Mouse (Mus musculus) stomach, embryonic 14.5 days (tissue): ENCODE measurements around the gene Cplx1. TPM values are rescaled to one million over a fixed set of nuclear protein-coding genes. Genes with fewer than 3 reads are reported as not detected.

ENCODE experiments used
- ATAC-seq: fragments of 200-750 bp; cut with Nextera tagmentation; 2 replicates; pipeline ENCODE4 v1.8.0; 2017; ENCODE audit warnings: low read depth, moderate TSS enrichment; ENCODE audit not compliant: insufficient number of reproducible peaks, insufficient read depth, low FRiP score
- H3K27ac ChIP-seq: fragments of 300-500 bp; sonication (generic); 2 replicates; pipeline ENCODE4 v1.5.1; 2014; ENCODE audit warnings: mild to moderate bottlenecking, low read length, moderate library complexity, mixed read lengths
- H3K27me3 ChIP-seq: fragments of 300-500 bp; sonication (generic); 2 replicates; pipeline ENCODE4 v1.6.1; 2014; ENCODE audit warnings: low read length, control low read depth, mixed read lengths; ENCODE audit not compliant: control insufficient read depth, insufficient read depth
- H3K36me3 ChIP-seq: fragments of 300-500 bp; sonication (generic); 2 replicates; pipeline ENCODE4 v1.6.1; 2014; ENCODE audit warnings: mild to moderate bottlenecking, control low read depth, low read length, moderate library complexity, mixed read lengths; ENCODE audit not compliant: control insufficient read depth, insufficient read depth
- H3K4me1 ChIP-seq: fragments of 300-500 bp; sonication (generic); 2 replicates; pipeline ENCODE4 v1.6.1; 2014; ENCODE audit warnings: low read length, control low read depth, mixed read lengths; ENCODE audit not compliant: control insufficient read depth, insufficient read depth
- H3K4me2 ChIP-seq: fragments of 300-500 bp; sonication (generic); replicated peaks from 2 replicates; pipeline ENCODE4 v1.6.1; 2014; ENCODE audit warnings: low read depth, low read length, control low read depth
- H3K4me3 ChIP-seq: fragments of 300-500 bp; sonication (generic); 2 replicates; pipeline ENCODE4 v1.5.1; 2014; ENCODE audit warnings: low read depth, low read length, control low read depth
- H3K9ac ChIP-seq: fragments of 300-500 bp; sonication (generic); replicated peaks from 2 replicates; pipeline ENCODE4 v1.6.1; 2014; ENCODE audit warnings: low read depth, mild to moderate bottlenecking, control low read depth, low read length, moderate library complexity, mixed read lengths
- H3K9me3 ChIP-seq: fragments of 300-500 bp; sonication (generic); 2 replicates; pipeline ENCODE4 v1.6.1; 2016; ENCODE audit warnings: low read depth, low read length, control low read depth; ENCODE audit not compliant: control insufficient read depth
- WGBS: fragments of 180-500 bp; shearing (Covaris S2); extraction: QIAGEN DNeasy Blood & Tissue Kit; methylation state at CpG from one replicate; pipeline ENCODE4 v1.1.7; 2014; 5-methylcytosine and 5-hydroxymethylcytosine counted together
- polyA plus RNA-seq: library from polyadenylated mRNA; unstranded; fragments of >200 nt; fragmentation: Nextera tagmentation; extraction: Ambion mirVana; gene quantifications from 2 replicates; pipeline ENCODE4 v1.2.1, GENCODE M21; 2014

Gene Cplx1
- polyA plus RNA-seq, 1 experiment from 2014 or later = 4.7 TPM

GRCm38 (mm10) chr5:108522597-108522996, 27.2 kb downstream of the Cplx1 start:
- H3K9ac ChIP-seq = no peak overlapping the region
- no peaks in the 10 kb centered on the region for H3K4me1 ChIP-seq
- WGBS = 83% methylated on average over 3 of the region's 3 CpGs
- no peak for ATAC-seq
- H3K4me2 ChIP-seq = no peak overlapping the region
- H3K27ac ChIP-seq = no peak overlapping the region
- H3K36me3 ChIP-seq = no peaks in the 10 kb centered on the region
- no peak overlapping the region for H3K4me3 ChIP-seq
- H3K27me3 ChIP-seq = no peaks in the 10 kb centered on the region
- H3K9me3 ChIP-seq = no peaks in the 10 kb centered on the region

GRCm38 (mm10) chr5:108521896-108522295, 27.9 kb downstream of the Cplx1 start:
- Histone ChIP-seq H3K4me1 (no peaks in the 10 kb centered on the region), H3K27me3 (no peaks in the 10 kb centered on the region), H3K9me3 (no peaks in the 10 kb centered on the region), H3K9ac (no peak overlapping the region), H3K4me3 (no peak overlapping the region), H3K27ac (no peak overlapping the region), H3K36me3 (no peaks in the 10 kb centered on the region), H3K4me2 (no peak overlapping the region)
- 80% methylated on average over 3 of the region's 3 CpGs for WGBS
- no peak for ATAC-seq

- no peak overlapping the region for H3K9ac ChIP-seq
- H3K9me3 ChIP-seq = no peaks in the 10 kb centered on the region
- 41% methylated on average over 2 of the region's 2 CpGs for WGBS
- no peak overlapping the region for H3K27ac ChIP-seq
- ATAC-seq = no peak
- no peak overlapping the region for H3K4me2 ChIP-seq
- H3K4me1 ChIP-seq = no peaks in the 10 kb centered on the region
- no peaks in the 10 kb centered on the region for H3K27me3 ChIP-seq
- H3K36me3 ChIP-seq = no peaks in the 10 kb centered on the region
- no peak overlapping the region for H3K4me3 ChIP-seq
Measured at GRCm38 (mm10) chr5:108521016-108521415, 28.8 kb downstream of the Cplx1 start.

GRCm38 (mm10) chr5:108520153-108520552, 29.7 kb downstream of the Cplx1 start:
- 84% methylated on average over 7 of the region's 7 CpGs for WGBS
- H3K27me3 ChIP-seq = no peaks in the 10 kb centered on the region
- peak; percentile 6; the same call in 1 of the 2 replicates for ATAC-seq

GRCm38 (mm10) chr5:108518951-108519350, 30.9 kb downstream of the Cplx1 start:
- whole genome bisulfite sequencing = 75% methylated on average over 5 of the region's 5 CpGs
- no peak overlapping the region for H3K4me2 ChIP-seq
- no peaks in the 10 kb centered on the region for H3K9me3 ChIP-seq
- H3K4me1 ChIP-seq = no peaks in the 10 kb centered on the region
- no peak for ATAC-seq
- no peak overlapping the region for H3K27ac ChIP-seq
- no peak overlapping the region for H3K4me3 ChIP-seq
- no peak overlapping the region for H3K9ac ChIP-seq
- H3K27me3 ChIP-seq = no peaks in the 10 kb centered on the region
- no peaks in the 10 kb centered on the region for H3K36me3 ChIP-seq

More at GRCm38 (mm10) chr5:108520153-108520552, 29.7 kb downstream of the Cplx1 start:
- no peak overlapping the region for H3K27ac ChIP-seq
- H3K4me1 ChIP-seq = no peaks in the 10 kb centered on the region
- H3K9me3 ChIP-seq = no peaks in the 10 kb centered on the region
- no peak overlapping the region for H3K9ac ChIP-seq
- H3K36me3 ChIP-seq = no peaks in the 10 kb centered on the region
- H3K4me2 ChIP-seq = no peak overlapping the region
- no peak overlapping the region for H3K4me3 ChIP-seq

- no peak overlapping the region for H3K27ac ChIP-seq
- 75% methylated on average over 9 of the region's 9 CpGs for WGBS
- H3K4me1 ChIP-seq = no peaks in the 10 kb centered on the region
- no peak overlapping the region for H3K4me2 ChIP-seq
- no peak overlapping the region for H3K9ac ChIP-seq
- H3K27me3 ChIP-seq = no peaks in the 10 kb centered on the region
- no peak for ATAC-seq
- no peaks in the 10 kb centered on the region for H3K36me3 ChIP-seq
- H3K9me3 ChIP-seq = no peaks in the 10 kb centered on the region
- no peak overlapping the region for H3K4me3 ChIP-seq
Measured at GRCm38 (mm10) chr5:108518106-108518885, 31.5 kb downstream of the Cplx1 start.

GRCm38 (mm10) chr5:108516655-108517054, 33.2 kb downstream of the Cplx1 start:
- Histone ChIP-seq H3K9ac (no peak overlapping the region), H3K27me3 (no peaks in the 10 kb centered on the region), H3K4me3 (no peak overlapping the region), H3K4me2 (no peak overlapping the region), H3K4me1 (no peaks in the 10 kb centered on the region), H3K27ac (no peak overlapping the region), H3K36me3 (no peaks in the 10 kb centered on the region), H3K9me3 (no peaks in the 10 kb centered on the region)
- ATAC-seq = no peak
- WGBS = 87% methylated on average over 3 of the region's 3 CpGs

GRCm38 (mm10) chr5:108515581-108516361, 34.1 kb downstream of the Cplx1 start:
- Histone ChIP-seq H3K36me3 (no peaks in the 10 kb centered on the region), H3K27me3 (no peaks in the 10 kb centered on the region), H3K4me3 (no peak overlapping the region), H3K9me3 (no peaks in the 10 kb centered on the region), H3K27ac (no peak overlapping the region), H3K4me1 (no peaks in the 10 kb centered on the region), H3K9ac (no peak overlapping the region), H3K4me2 (no peak overlapping the region)
- ATAC-seq = no peak
- WGBS = 64% methylated on average over 6 of the region's 6 CpGs
